Mouse (Mus musculus): ENCODE results near the gene Ppp6r3. TPM values are rescaled to one million over a fixed set of nuclear protein-coding genes. Genes with fewer than 3 reads are reported as not detected.

Gene Ppp6r3
- 22.7 and 25.0 TPM in 2 replicates for polyA plus RNA-seq (2012; rRNA removed)

DNA sequence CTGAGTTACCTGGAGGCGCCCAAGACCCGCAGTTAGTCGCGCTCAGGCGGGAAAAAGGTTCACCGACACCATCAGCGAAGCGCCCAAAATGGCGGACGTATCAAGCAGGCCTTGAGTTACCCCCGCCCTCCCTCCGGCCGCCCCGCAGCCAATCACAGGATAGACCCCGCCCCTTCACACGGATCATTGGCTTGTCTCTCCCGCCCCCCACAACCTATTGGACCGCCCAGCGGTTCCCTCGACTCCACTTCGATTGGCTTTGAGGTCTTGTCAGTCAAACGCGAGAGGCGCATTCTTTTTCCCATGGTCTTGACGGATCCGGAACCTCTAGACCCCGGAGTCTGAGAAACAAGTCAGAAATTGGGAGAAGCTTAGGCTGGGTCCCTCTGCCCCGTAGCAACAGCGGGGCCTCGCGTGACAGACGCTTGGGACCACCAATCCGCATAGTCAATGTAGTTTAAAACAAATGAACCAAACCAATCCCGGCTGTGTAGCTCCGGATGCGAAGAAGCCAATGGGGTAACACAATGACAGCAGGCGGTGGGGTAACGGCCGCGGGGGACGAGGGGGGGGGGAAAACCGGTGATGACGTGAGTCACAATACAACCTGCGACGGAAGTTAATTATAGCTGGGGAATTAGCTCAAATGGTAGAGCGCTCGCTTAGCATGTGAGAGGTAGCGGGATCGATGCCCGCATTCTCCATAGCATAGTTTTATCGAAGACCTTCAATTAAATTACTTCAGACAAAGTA is at the start of gene Ppp6r3:
Gene Ppp6r3 (minus strand): TSS at position 118 of the 753 bp plus-strand sequence.

GRCm38 (mm10) chr19:3414268-3414733 is 161.2 kb downstream of the Ppp6r3 start, which contains the start of gene Gal:
Gene Gal (minus strand): TSS chr19:3414544.

Other genes starting within 250 kb of the Ppp6r3 start
- gene Tesmin, start 186.9 kb downstream of the Ppp6r3 start, polyA plus RNA-seq (2012; rRNA removed) = 0.19 and 0.22 TPM in 2 replicates
- 0.06 and 0.14 TPM in 2 replicates for gene Gal, start 161.2 kb downstream of the Ppp6r3 start, polyA plus RNA-seq (2012; rRNA removed)
- 8.4 and 11.5 TPM in 2 replicates for gene Lrp5, start 110.8 kb upstream of the Ppp6r3 start, polyA plus RNA-seq (2012; rRNA removed)
- gene 1810055G02Rik, start 132.5 kb upstream of the Ppp6r3 start, polyA plus RNA-seq (2012; rRNA removed) = 27.1 and 30.3 TPM in 2 replicates
- gene Kmt5b, start 191.7 kb upstream of the Ppp6r3 start, polyA plus RNA-seq (2012; rRNA removed) = 7.2 and 7.8 TPM in 2 replicates